ENCODE assay signal across 8 mouse cellular contexts in the genomic region with DNA sequence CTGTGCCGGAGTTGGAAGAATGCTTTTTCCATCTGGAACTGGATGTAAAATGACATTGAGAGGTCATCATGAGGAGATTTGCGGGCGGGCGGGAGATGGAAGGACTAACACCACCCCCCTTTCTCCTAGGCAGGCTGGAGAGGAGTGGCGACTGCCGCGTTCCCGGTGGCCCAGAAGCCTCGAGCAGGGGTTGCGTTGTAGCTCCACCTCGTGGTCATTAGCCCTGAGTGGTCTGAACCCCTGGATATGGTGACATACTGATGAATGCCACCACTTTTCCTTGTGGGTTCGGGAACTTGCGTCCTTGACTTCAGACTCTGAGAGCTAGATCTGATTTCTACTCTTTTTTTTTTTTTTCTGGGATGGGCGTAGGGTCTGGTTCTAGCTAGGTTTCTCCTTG. TPM values are rescaled to one million over a fixed set of nuclear protein-coding genes. Genes with fewer than 3 reads are reported as not detected.
DNase-seq lines count a peak whose midpoint lies in the region; ATAC-seq lines count a peak whose summit lies in the region.

No protein-coding gene starts in this region.

- no peaks in the 10 kb centered on the region for H3K27me3 ChIP-seq in hindbrain, embryonic 15.5 days

- H3K4me3 ChIP-seq in hindbrain, embryonic 15.5 days, result peak overlapping the region; percentile 36

- H3K27ac ChIP-seq in hindbrain, embryonic 15.5 days (replicated peaks), result no peak overlapping the region

- ATAC-seq in common myeloid progenitor, adult 5-6 weeks (replicated peaks; ENCODE audit: low read depth, poor library complexity, severe bottlenecking), result peak; percentile 75
- peak; percentile 75 for ATAC-seq in hindbrain, embryonic 15.5 days (ENCODE audit: low FRiP score, low read depth)

- H3K9ac ChIP-seq in hindbrain, embryonic 15.5 days, result 0 out of 2 replicates have a peak overlapping the region, but pooled peaks have one; percentile 31

- H3K36me3 ChIP-seq in hindbrain, embryonic 15.5 days, result no peaks in the 10 kb centered on the region

- peak overlapping the region; percentile 54 for H3K4me2 ChIP-seq in hindbrain, embryonic 15.5 days

- 14% methylated on average over 14 of the region's 14 CpGs for WGBS in hindbrain, embryonic 15.5 days

- H3K9me3 ChIP-seq in hindbrain, embryonic 15.5 days, result no peaks in the 10 kb centered on the region

- H3K4me1 ChIP-seq in hindbrain, embryonic 15.5 days (replicated peaks), result peaks cover 7% of the 10 kb centered on the region

- DNase-seq in adrenal gland, adult 2 months, result peak; percentile 70
- DNase-seq in gastrocnemius, adult 8-10 months (ENCODE audit: low spot score in 2 of 2), result peak; percentile 15 to 34
- DNase-seq in layer of hippocampus, postnatal 36 days, result peak; percentile 61 to 71
- peak; percentile 59 for DNase-seq in lung, postnatal 25 days (ENCODE audit: low spot score)
- DNase-seq in retina, postnatal 7 days (ENCODE audit: low read depth, low spot score), result peak; percentile 37
- no peak for DNase-seq in yolk sac, embryonic 10.5 days (ENCODE audit: low spot score)

RNA-seq across cellular contexts. Expression of gene Gdpd2, which starts 9.2 kb away (rescaled TPM):
- total RNA-seq in adrenal gland, adult 2 months (2021), result under 1 TPM; 0.17 to 0.20 TPM
- 0.60 and 0.86 TPM in 2 replicates for polyA plus RNA-seq in adrenal gland, adult 2 months (2012; rRNA removed)
- 0.58 TPM in 1 of 2 replicates, not detected in the other for total RNA-seq in common myeloid progenitor, adult 5-6 weeks (2017)
- not detected for total RNA-seq in gastrocnemius, adult 8-10 months (2022)
- polyA plus RNA-seq in hindbrain, embryonic 15.5 days (2015; fragmentation: Nextera tagmentation; extraction: Ambion mirVana), result 34.4 and 40.3 TPM in 2 replicates
- 10 to 100 TPM; 10.8 to 12.2 TPM for total RNA-seq in layer of hippocampus, postnatal 36 days (2021)

RNA-seq across cellular contexts. Expression of gene Dlg3, which starts 28.6 kb away (rescaled TPM):
- total RNA-seq in adrenal gland, adult 2 months (2021), result 10 to 100 TPM; 33.3 to 48.6 TPM
- 7.1 TPM in 2 replicates for polyA plus RNA-seq in adrenal gland, adult 2 months (2012; rRNA removed)
- 13.4 and 17.0 TPM in 2 replicates for total RNA-seq in common myeloid progenitor, adult 5-6 weeks (2017)
- total RNA-seq in gastrocnemius, adult 8-10 months (2022), result 1 to 10 TPM in 2 of 4 experiments, under 1 TPM in 2; 0.61 to 1.0 (median 0.98) TPM
- polyA plus RNA-seq in hindbrain, embryonic 15.5 days (2015; fragmentation: Nextera tagmentation; extraction: Ambion mirVana), result 4.4 and 4.9 TPM in 2 replicates
- total RNA-seq in layer of hippocampus, postnatal 36 days (2021), result 100 to 1,000 TPM; 153 to 154 TPM
